Mouse (Mus musculus): ENCODE measurements at regions not wholly inside any gene's neighbourhood (a gene's known extent, or its start where the extent isn't known, plus 50 kb on each side); places are given as distances from the start of the nearest gene placed in this dataset.

- 43% methylated on average over 7 of the region's 7 CpGs for WGBS (ENCODE audit: insufficient replicate concordance)
- Histone ChIP-seq H3K36me3 (no peaks in the 10 kb centered on the region), H3K9me3 (replicated peaks) (0 out of 2 replicates have a peak, but pooled peaks cover 5% of the 10 kb centered on the region), H3K4me1 (replicated peaks) (no peaks in the 10 kb centered on the region), H3K4me3 (replicated peaks) (no peak overlapping the region), H3K27me3 (no peaks in the 10 kb centered on the region), H3K27ac (no peak overlapping the region), H3K4me2 (no peak overlapping the region), H3K9ac (no peak overlapping the region)
- DNase-seq (no peak), ATAC-seq (ENCODE audit: low read depth) (no peak)
Measured at GRCm38 (mm10) chr4:124002105-124002504, 84.3 kb upstream of the 4930535I16Rik start.

DNA sequence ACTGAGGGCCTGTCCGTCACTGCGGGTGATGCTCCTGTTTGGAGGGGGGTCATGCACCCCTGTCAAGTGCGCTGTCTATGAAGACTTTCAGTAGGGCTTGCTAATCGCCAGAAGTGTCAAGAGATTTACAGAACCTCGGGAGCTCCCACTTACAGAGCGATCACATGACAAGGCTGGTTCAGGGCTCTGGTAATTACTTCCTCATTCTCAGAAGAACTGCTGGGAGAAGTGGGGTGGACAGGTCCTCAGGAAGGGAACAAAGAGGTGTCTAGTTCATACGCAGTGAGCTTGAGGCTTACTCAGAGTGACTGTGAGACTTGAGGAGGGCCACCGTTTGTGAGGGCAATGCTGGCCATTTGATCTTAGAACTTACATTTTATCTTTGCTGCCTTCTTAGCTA, 78.0 kb upstream of the 4930535I16Rik start:
- 44% methylated on average over 8 of the region's 8 CpGs for WGBS (ENCODE audit: insufficient replicate concordance)
- ATAC-seq (ENCODE audit: low read depth) (no peak), DNase-seq (no peak)
- Histone ChIP-seq H3K36me3 (no peaks in the 10 kb centered on the region), H3K27ac (no peak overlapping the region), H3K4me1 (replicated peaks) (no peaks in the 10 kb centered on the region), H3K4me2 (no peak overlapping the region), H3K9ac (no peak overlapping the region), H3K9me3 (replicated peaks) (no peaks in the 10 kb centered on the region; the same call in 1 of the 2 replicates), H3K27me3 (peaks cover 23% of the 10 kb centered on the region), H3K4me3 (replicated peaks) (no peak overlapping the region)

- H3K27ac ChIP-seq = no peak overlapping the region
- H3K36me3 ChIP-seq = no peaks in the 10 kb centered on the region
- H3K4me3 ChIP-seq (replicated peaks) = peak overlapping the region; percentile 24
- no peaks in the 10 kb centered on the region; the same call in 1 of the 2 replicates for H3K9me3 ChIP-seq (replicated peaks)
- no peak overlapping the region for H3K9ac ChIP-seq
- H3K27me3 ChIP-seq = peaks cover 45% of the 10 kb centered on the region
- 5% methylated on average over 10 of the region's 10 CpGs for WGBS (ENCODE audit: insufficient replicate concordance)
- ATAC-seq (ENCODE audit: low read depth) (no peak), DNase-seq (no peak)
- peak overlapping the region; percentile 49 for H3K4me2 ChIP-seq
- no peaks in the 10 kb centered on the region for H3K4me1 ChIP-seq (replicated peaks)
Measured at GRCm38 (mm10) chr4:123991223-123991622, 73.4 kb upstream of the 4930535I16Rik start.

DNA sequence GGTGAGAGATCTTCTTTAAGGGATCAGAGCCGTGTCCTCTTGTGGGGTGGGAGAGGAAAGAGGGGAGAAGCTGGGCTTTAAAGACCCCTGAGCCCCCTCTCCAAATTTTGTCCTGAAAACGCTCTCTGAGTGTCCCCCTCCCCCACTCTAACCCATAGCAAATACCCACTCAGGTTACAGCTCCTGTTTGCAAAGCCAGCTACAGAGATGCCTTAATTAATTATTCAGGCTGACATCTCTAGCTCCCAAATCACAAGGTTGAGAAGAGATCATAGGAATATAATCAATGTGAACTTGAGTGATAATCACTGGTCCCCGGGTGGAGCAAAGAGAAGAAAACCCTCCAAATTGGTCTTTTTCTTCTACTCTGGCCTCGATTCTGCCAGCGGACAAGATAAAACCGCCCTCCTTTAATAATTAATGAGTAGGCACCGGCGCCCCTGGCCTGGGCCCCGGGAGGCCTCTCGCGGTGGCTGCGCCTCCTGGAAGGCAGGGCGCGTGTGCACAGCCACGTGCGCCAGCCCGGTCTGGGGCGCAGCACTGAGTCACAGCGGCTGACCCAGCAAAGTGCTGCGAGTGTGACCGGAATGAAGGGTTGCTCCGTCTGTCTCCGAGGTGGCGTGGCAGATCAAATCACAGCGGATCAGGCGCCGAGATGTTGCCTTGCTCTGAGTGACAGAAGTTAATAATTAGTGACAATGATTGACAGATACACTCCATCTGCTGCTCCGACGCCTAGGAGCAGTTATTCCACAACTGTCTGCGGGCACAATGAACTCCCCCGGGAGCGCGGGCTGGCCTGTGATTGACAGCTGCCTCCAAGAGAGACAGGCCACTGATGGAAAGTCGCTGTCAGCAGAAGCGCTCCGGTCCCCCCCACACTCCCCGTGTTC, 72.7 kb upstream of the 4930535I16Rik start:
- Histone ChIP-seq H3K27me3 (peaks cover 45% of the 10 kb centered on the region), H3K4me2 (peak overlapping the region; percentile 49), H3K36me3 (no peaks in the 10 kb centered on the region), H3K27ac (no peak overlapping the region), H3K9me3 (replicated peaks) (no peaks in the 10 kb centered on the region), H3K4me1 (replicated peaks) (no peaks in the 10 kb centered on the region), H3K4me3 (replicated peaks) (peak overlapping the region; percentile 24), H3K9ac (0 out of 2 replicates have a peak overlapping the region, but pooled peaks have one; percentile 7)
- WGBS (ENCODE audit: insufficient replicate concordance) = 2% methylated on average over 37 of the region's 37 CpGs
- DNase-seq (no peak), ATAC-seq (ENCODE audit: low read depth) (peak; percentile 51)

Data from liver, embryonic 13.5 days (tissue).